Mouse (Mus musculus) cerebellum, adult 9-10 months (tissue): ENCODE results near the gene Gm20517.
"Not testable (repeated sequence)": the region's sequence is repeated elsewhere in the genome, so short reads cannot be mapped to it uniquely, and the experiment has no call there.

ENCODE experiments used
- DNase-seq: peaks from one replicate; pipeline ENCODE4 v3.0.0; 2022

The Gm20517 gene

DNA sequence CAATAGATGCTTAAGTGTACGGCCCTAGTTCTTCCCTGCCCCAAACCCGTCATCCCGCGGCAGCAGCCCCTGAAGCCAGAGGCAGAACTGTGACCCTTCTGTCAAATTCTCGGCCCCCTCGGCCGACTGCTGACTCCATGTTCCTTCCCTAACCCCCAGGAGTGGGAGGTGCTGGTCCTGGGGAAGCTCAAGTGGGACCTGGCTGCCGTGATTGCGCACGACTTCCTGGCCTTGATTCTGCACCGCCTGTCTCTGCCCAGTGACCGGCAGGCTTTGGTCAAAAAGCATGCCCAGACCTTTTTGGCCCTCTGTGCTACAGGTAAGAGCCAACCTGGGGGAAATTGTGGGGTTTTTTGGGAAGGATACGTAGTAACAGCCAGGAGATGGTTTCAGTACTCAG, 14.1 kb upstream of the Gm20517 start:
- peak; percentile 19 for DNase-seq

GRCm38 (mm10) chr17:47597838-47598579, 13.4 kb upstream of the Gm20517 start:
- peak; percentile 43 for DNase-seq

DNA sequence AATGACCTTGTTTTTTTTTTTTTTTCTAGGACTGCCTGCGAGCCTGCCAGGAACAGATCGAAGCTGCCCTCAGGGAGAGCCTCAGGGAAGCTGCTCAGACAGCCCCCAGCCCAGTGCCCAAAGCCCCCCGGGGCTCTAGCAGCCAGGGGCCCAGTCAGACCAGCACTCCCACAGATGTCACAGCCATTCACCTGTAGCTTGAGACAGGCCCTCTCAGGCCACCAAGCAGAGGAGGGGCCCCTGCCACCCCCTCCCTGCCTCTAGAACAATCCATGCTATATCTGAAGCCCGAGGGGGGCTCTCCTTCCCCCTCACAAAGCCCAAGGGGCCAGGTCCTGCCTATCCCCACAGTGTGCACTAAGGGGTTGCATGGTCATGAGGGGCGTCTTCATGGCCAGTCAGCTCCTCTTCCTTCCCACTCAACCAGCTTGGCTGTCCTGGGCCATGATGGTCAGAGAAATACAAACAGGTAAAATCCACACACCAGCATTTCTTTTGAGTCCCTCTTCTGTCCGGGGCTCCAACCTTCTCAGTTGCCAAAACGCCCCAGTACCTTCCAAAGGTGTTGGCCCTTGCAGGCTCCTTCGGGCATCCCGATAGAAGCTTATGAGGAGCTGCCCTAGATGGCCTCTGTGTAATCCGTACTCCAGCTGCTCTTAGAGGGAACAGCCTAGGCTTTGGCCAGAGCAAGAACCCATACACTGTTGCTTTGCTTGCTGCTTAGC, 12.6 kb upstream of the Gm20517 start:
- peak; percentile 12 for DNase-seq

DNA sequence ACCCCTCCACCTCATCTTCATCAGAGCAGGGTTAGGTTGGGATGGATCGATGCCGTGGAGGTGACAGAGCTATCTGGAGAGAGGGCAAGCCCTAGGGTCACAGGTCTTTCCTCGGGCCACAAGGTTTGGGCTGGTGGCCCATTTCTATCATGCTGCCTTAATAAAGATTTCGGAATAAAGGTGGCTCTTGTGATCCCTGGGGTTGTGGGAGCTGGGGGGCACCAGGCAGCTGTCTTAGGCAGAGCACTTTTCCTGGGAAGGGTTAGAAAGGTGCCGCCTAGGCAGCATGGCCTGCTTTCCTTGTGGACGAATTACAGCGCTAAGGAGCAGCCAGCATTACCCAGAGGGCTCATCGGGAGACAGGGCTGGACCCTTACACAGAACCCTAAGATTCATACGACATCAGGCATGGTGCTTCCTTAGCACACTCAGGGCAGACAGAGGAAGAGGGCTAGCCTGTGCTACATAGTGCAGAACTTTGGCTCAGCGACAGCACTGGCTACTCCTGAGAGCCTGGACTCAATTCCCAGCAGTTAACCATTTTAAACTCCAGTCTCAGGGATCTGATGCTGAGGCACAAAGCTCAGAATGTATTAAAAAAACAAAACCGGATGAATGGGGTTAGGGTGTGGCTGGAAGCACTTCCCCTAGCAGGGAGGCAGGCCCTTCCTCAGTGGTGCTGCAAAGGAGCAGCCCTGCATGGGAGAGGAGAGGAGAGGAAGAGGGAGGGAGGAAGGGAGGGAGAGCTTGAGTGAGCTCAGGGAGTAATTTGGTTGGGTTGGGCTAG, 11.7 kb upstream of the Gm20517 start:
- peak; percentile 4 for DNase-seq

GRCm38 (mm10) chr17:47600601-47601388, 10.6 kb upstream of the Gm20517 start:
- DNase-seq = peak; percentile 3

- DNase-seq = peak; percentile 1
Measured at GRCm38 (mm10) chr17:47601389-47601755, 10.0 kb upstream of the Gm20517 start.

DNA sequence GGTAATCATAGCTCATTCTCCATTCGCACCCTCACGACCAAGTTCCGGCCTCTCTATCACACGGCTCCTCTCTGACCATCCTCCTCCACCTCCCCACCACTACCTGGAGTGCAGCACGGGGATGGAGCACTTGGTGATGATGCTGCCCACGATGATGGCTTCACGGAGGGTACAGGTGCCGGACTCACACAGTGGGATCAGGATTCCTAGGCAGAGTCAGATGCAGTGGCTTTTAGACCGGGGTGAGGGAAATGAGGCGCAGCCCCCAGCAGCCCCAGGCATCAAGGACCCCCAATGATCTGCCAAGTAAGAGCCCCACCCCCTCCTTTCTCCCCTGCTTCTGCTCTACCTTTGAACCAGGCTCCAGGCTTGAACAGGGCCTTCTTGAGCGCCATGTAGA, 9.1 kb upstream of the Gm20517 start:
- peak; percentile 0 for DNase-seq

DNA sequence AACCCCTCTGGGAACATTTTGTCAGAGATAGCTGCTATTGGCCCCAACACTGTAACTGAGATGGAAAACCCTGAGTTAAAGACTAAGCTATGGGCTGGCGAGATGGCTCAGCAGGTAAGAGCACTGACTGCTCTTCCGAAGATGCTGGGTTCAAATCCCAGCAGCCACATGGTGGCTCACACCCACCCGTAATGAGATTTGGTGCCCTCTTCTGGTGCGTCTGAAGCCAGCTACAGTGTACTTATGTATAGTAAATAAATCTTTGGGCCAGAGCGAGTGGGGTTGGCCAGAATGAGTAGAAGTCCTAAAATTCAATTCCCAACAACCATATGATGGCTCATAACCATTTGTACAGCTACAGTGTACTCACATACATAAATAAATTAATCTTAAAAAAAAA, 5.2 kb upstream of the Gm20517 start:
- no peak for DNase-seq

DNA sequence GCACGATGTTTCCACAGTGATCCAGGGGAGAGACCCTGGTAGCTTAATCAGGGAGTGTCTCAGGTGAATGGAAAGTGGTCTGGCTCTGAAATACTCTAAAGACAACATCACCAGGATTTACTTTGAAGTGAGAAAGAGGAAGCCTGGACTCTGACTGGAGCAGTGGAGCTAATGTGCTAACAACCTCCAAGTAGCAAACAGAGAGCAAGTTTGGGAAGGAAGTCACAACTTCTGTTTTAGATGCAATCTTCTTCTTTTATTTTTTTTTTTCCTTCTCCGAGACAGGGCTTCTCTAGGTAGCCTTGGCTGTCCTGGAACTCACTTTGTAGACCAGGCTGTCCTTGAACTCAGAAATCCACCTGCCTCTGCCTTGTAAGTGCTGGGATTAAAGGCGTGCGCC, 2.2 kb upstream of the Gm20517 start:
- DNase-seq = no peak

DNA sequence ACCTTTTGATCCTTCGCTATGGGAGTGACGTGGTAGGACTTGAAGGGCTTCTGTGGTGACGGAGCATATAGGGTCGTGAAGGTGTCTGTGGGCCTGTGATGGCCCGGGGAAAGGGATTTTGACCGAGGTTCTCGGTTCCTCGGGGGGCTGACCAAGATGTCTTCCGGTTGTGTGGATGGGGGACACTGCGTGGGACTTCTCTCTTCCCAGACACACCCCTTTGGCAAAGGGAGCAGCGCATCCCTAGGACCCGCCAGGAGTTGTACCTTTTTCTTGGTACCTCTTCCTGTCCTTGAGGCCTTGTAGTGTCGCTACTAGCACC, 233 bp downstream of the Gm20517 start:
- no peak for DNase-seq

DNA sequence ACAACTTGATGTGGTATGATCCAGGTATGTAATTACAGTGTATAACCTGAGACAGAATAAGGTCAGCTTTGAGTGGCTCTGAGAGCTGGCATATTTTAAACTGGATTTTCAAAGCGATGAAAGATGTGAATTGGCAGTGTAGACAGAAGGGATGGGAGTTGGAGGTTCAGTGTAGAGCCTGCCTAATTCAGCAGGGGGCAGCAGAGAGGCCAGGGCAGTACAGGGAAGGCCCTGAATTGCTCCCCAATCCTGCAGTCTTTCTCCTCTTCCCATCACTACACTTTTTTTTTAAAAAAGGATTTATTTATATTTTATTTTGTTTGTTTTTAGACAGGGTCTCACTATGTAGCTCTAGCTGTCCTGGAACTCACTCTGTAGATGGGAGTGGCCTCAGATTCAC, 2.6 kb downstream of the Gm20517 start:
- DNase-seq = no peak

GRCm38 (mm10) chr17:47616119-47616518, 4.7 kb downstream of the Gm20517 start:
- no peak for DNase-seq

DNA sequence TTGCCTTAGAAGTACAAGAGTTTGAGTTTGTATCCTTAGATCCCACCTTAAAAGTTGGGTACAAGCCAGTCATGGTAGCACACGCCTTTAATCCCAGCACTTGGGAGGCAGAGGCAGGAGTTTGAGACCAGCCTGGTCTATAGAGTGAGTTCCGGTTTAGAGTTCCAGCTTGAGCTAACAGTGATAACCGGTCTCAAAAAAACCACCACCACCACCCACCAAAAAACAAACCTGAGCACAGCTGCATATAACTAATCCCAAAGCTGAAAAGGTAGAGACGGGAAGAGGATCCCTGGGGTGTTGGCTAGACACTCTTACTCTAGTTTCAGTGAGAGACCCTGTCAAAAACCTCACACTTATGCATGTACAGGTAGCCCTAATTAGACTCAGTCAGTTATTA, 5.3 kb downstream of the Gm20517 start:
- no peak for DNase-seq

GRCm38 (mm10) chr17:47617605-47618307, 6.4 kb downstream of the Gm20517 start:
- no peak for DNase-seq

GRCm38 (mm10) chr17:47618556-47619311, 7.3 kb downstream of the Gm20517 start:
- DNase-seq = no peak

GRCm38 (mm10) chr17:47622912-47623554, 11.6 kb downstream of the Gm20517 start:
- DNase-seq = no peak

DNA sequence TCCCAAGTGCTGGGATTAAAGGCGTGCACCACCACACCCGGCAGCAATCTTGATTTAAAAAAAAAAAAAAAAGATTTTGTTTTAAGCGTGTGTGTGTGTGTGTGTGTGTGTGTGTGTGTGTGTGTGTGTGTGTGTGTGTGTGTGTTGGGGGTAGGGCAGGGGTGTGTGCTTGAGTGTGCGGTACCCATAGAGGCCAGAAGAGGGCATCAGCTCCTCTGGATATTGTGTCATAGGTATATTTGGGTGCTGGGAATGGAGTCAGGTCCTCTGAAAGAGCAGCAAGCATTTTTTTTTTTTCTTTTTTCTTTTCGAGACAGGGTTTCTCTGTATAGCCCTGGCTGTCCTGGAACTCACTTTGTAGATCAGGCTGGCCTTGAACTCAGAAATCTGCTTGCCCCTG, 13.2 kb downstream of the Gm20517 start:
- DNase-seq = not testable (repeated sequence)

DNA sequence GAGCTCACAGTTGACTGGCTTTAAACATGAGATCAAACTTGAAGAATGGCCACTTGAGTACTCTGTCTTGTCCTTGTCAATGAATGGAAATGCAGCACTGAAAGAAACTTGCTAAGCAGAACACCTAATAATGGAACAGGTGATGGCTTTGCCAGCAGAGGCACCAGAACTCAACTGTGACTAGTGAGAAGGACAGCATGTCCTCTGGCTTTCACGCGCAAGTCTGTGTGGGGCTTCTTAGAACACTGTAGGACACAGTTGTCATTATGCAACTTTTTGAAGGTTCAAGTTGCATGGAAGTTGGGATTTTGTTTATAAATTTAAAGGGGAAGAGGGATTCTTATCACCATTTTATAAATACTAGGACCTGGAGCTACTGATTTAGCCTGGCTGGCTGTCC, 13.7 kb downstream of the Gm20517 start:
- no peak for DNase-seq

DNA sequence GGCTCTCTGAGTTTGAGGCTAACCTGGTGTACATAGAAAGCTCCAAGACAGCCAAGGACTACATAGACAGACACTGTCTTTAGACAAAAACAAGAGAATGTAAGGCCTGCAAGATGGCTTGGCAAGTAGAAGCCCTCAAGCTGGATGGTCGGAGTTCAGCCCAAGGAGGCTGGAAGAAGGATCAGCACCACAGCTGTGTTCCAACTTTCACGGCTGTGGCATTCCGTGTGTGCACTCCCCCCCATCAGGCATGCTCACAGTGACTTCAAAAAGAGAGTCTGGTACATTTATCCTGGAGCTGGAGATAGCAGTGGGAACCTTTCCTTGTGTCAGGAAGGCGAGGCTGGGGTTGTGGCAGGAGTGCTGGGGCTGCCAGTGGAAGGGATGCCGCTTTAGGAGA, 14.6 kb downstream of the Gm20517 start:
- DNase-seq = no peak

DNA sequence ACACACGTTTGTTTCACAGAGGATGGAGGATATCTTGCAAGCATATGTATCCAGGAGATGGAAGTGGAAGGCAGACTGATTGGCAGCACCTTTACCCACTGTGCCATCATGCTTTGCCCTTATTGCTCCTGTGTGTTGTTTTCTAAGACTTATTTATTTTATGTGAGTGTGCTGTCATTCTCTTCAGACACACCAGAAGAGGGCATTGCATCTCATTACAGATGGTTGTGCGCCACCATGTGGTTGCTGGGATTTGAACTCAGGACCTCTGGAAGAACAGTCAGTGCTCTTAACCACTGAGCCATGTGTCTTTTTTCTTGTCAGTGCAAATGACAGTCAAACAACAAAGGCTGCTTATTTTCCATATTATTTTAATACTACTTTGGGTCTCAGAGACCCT, 16.4 kb downstream of the Gm20517 start:
- DNase-seq = no peak
